Mouse (Mus musculus): ENCODE results near the gene Otulinl.

Gene Otulinl

DNA sequence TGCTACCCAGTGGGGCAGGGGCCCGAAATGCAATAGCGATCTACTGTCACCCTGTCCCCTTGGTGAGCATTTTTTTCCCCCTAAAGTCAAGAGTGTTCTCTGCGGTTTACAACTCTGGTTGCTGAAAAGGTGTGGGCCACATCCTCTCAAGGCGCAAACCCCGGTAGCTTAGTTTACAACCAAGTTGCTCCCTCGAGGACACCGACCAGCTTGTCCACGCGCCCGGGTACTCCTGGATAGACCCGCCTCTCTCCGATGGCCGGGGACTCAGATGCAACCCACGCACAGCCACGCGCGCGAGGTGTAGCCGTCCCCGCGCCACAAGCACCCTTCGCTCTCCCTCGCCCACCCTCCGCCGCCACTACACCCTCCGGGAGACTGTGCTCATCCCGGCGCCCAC, 382 bp downstream of the Otulinl start:
- no peak for DNase-seq (ENCODE audit: low read depth)

DNA sequence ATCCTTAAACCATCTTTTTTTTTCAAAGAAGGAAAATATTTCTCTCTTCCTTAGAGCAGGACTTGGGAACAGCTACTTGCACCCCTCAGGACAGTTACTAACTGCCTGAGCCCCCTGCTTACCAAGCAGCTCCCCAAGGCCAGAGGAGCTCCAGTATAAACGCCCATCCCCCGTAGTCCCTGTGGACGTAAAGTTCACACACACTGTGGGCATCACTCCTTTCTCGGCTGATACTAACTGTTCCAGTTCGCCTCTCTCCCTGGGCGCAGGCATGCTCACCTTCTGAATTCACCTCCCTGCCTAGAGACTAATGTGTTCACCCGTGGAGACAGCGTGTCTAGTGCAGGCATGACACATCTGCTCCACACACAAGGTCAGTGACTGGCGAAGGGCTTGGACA, 2.9 kb downstream of the Otulinl start:
- no peak for DNase-seq (ENCODE audit: low read depth)

DNA sequence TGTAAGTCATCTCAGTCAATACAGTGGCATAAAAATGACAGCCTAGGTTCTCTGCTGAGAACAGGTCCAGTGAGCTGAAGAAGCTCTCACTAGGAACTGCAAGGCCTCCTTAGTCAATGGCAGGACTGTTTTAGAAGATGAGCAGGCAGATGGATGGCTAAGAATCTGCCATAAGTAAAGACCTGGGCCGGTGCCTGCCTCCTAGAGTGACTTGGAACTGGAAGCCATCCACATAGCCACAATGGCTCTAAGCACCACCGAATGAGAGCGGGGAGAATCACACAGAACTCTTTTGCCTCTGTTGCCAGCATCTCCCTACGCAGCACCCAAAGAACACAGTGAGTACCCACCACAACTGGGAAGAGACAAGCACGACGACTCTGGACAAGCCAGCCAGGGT, 3.6 kb downstream of the Otulinl start:
- no peak for DNase-seq (ENCODE audit: low read depth)

DNA sequence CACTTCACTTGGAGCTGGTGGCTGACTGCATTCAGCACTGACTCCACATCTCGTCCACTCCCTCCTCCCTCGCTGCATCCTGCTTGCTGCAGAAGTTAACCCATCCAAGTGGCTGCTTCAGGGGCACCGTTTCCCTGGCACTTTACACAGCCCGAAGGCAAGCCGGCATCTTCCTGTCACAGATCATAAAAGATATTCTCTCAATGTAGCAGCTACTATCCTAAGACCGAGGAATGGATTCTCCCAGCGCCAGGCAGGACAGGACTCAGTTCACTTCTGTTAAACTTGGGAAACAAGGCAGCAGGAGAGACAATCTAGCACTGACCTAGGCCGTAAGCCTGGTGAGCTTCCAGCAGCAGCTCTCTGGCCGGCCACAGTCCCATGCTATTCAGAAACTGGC, 5.2 kb downstream of the Otulinl start:
- DNase-seq (ENCODE audit: low read depth) = no peak

DNA sequence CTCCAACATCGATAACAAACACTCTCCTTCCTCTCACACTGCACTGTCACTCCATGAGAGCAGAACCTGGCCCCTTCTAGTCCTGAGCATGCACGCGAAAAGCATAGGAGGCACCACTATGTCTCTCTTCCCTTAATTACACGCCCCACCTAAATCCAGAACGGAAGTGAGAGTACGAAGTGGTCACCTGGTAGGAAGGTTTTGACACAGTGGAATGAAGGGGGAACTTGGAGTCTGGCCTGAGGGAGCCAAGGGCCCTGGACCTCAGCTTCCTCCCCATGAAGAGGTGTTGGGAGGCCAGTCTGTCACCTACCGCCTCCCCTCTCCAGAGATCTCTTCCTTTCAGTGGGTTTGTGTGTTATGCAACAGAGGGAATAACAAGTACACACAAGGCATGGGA, 6.3 kb downstream of the Otulinl start:
- no peak for DNase-seq (ENCODE audit: low read depth)

DNA sequence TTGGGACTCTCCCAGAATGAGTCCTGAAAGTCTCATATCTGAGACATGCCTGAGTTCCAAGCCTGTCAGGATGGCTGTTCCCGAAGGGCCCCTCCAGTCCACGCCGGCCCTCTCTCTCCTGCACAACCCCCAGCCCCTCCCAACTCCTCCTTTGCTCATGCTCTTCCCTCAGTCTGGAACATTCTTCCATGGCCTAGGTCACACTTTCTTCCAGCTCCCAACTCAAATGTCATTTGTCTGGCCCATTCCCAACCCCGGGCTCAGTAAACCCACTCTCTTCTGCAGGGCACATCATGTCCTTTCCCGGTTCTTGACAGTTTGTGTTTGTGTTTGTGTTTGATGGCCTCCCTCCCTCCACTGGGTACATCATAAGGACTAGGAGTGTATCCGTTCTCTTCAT, 7.3 kb downstream of the Otulinl start:
- DNase-seq (ENCODE audit: low read depth) = no peak

DNA sequence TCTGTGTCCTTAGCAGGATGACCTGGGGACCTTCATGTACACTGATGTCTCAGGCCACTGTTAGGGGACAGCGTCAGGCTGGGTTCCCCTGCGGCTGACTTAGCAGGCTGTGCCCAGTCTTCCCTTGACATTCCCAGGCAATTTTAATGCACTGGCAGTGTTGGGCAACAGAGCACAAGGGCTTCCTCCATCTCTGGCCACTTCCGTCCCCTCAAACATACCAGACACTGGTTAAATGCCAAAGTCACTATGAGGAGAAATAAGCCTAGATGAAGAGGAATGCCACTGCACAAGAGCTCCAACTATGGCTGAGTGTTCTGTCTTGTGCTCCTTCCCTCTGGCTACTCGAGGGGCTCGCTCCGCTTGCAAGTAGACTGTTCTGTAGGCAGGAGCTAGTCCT, 8.2 kb downstream of the Otulinl start:
- no peak for DNase-seq (ENCODE audit: low read depth)

DNA sequence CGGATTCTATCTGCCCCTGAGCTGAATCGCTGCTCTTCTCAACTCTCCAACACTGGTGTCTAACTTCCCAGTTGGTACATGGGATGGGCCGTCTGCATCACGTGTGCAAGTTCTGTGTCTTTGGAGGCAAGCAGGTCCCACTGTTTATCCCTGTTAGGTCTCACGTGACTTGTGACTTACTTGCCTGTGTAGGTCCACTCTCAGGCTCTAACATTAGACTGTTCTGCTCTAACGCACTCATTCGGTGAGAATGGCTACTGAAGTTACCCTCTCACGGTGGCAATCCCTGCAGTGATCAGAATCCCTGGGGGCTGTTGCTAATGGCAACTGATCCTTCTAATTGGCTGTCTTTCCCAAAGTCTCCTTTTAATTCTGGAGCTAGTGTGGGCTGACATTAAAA, 9.1 kb downstream of the Otulinl start:
- DNase-seq (ENCODE audit: low read depth) = no peak

DNA sequence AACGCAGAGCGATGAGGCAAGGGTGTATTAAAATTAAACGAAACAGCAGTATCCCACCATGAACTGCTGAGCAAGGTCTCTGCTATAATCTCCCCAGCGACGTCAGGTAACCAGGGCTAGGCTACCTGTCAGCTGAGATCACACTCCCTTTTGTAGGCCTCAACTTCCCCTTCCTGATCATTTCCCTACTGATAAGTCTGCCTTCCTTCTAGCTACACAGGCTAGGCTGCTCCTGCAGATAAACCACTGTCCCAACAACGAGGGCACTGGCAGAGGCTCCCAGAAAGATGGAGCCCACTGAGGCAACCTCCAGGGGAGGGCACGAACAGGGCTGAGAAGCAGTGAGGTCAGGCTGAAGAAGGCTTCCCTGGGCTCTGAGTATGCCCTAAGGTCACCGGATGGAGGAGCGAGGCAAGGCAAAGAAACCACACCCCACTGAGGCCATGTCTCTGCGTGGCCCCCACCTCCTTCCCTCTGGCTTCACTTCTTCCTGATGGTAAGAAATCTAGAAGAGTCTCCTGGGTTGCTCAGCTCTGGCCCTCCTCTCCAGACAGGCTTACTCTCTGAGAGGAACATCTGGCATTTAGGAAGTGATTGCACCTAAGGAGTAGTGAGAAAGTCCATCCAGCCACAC, 9.7 kb downstream of the Otulinl start:
- no peak for DNase-seq (ENCODE audit: low read depth)

DNA sequence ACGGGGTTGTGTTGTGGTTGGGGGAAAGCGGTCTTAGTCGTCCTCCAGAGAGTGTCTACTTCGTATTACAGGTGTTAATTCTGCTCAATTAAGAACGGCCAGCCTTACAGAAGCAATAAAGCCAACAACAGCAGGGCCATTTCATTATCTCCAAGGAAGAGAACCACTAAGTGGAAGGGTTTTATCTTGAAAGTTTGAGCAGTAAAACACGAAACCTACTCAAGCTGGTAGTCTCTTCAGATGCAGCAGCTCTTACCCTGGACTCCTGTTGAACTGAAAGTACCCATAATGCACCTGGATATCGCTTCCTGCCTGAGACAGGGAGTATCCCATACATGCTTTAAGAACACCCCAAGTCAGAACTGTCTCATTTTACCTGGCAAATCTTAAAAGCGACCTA, 10.7 kb downstream of the Otulinl start:
- no peak for DNase-seq (ENCODE audit: low read depth)

DNA sequence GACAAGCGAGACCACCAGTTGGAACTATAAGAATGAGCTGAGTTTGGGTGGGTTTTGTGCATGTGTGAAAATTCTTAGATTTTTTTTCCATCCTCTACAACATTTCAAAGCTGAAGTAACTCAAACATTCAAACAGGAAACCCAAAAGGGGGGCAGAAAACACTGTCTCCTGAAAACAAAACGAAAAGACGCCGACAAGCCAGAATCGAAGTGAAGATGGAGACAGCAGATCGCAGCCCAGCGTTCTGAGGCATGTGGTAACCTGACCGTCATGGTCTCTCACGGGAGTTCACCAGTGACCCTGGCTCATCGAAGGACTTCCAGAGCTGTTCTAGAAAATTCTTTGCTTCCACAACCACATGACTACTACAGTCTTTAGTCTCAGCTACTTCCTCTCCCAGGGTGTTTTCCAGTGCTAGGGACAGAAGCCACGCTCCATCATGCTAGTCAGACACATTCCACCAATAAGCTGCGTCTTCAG, 11.4 kb downstream of the Otulinl start:
- DNase-seq (ENCODE audit: low read depth) = no peak

DNA sequence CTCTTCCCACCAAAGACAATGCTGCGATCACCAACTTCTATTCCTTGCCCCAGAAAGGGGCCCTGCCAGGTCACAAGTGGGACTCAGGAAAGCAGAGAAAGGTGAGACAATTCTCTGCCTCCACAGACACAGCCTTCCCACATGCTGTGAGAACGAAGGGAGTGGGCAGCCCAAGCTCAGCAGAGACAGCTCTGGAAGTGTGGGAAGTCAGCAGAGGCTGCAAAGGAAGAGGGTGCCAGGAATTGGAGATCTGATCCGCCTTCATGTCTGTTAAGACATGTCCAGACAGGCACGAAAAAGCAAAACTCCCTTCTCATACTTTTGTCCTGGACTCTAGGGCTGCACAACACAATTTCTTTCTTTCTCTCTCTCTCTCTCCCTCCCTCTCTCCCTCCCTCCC, 12.1 kb downstream of the Otulinl start:
- DNase-seq (ENCODE audit: low read depth) = no peak

DNA sequence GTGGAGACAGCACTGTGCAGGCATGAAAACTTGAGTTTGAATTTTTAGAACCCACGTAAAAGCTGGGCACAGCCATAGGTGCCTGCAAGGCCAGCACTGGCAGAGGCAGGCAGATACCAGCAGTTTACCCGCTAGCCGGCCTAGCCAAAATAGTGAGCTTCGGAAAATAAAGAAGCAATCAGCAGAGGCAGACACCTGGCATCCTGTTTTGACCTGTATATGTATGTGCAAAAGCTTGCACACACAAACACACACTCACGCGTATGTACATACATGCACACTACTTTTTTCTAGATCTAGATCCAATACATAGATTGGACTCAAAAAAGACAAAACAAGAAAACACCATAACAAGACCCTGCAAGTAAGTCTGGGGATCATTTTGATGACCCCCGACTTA, 12.8 kb downstream of the Otulinl start:
- no peak for DNase-seq (ENCODE audit: low read depth)

DNA sequence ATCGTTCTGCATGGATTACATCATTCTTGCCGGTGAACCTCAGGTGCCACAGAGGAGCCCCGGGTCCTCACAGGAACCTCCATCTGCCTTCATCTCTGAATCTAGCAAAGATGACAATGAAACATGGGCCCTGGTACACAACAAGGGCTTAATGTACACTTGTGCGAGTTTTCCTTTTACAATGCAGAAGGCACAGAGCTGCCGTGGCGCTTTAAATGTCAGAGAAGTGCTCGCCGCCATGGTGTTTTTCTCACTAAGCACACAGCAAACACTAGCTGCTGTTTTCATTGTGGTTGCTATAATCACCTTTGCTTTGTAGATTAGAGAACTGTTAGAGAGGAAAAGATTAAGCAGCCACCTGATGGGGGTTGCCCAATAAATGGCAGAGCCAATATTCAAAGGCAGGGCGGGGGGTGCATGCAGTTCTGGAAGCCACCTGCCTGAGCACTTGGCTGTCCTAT, 13.3 kb downstream of the Otulinl start:
- DNase-seq (ENCODE audit: low read depth) = no peak

DNA sequence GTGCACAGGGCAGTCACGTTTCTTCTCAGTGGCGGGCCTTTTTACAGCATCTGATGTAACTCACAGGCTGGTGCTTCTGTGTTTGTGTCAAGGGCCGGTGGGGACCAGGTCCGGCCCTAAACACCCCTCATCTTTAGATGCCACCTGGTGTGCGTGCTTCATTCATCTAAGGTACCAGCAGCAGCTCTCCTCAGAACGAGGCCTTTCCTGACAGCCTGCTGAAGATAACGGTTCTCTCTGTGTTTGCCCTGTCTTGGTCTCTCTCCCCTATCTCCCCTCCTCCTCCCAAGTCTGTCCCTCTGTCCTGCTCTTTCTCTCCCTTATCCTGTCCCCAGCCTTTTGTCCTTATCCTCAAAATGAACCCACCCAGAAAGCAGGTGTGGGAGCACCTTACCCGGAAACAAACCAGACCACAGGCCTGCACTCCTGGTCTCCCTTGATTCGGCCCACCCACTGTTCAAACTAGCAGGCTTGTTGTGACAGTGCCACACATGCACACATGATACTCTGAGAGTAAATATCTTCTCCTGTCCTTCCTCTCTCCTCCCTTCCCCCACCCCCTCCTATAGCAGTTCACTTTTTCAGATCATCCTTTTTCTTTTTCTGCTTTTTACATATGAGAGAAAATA, 14.4 kb downstream of the Otulinl start:
- DNase-seq (ENCODE audit: low read depth) = no peak

DNA sequence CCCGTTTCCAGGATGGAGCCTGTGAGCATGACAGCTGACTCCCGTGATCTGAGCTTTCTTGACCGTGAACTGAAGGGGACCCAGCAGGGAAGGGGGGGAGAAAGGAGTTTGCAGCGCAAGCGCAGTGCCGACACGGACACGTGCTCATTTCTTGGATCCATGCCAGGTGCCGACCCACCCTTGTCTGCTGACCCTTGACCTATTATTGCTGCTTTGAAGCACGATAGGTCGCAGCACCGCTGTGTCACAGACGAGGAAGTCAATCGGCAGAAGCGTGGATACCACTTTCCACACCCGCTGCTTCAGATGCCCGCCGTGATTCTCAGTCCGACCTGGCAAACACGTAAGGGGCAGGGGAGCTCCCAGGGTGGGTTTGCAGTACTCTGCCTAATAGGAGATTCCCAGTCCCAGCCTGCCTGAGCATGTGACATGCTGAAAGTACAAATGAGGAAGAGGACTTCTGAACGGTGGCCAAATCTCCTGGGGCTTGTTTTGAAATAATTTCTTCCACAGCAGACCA, 15.9 kb downstream of the Otulinl start:
- DNase-seq (ENCODE audit: low read depth) = no peak

DNA sequence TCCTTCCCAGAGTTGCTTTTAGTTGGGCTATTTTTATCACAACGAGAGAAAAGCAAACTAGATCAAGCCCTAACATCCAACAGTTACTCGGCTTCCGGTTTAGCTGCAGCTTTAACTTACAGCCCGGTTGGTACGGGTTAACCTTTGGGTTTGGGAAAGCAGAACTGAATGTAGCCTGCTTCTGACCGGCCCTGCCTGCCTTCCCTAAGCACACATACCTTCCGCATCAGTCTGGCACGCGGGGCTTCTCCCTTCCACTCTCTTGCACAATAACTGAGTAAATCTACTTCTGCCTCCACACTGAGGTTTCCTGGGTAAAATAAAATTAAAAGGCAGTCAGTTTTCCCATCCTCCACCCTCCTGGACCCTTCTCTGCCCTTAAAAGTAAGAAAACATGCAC, 17.3 kb downstream of the Otulinl start:
- no peak for DNase-seq (ENCODE audit: low read depth)

DNA sequence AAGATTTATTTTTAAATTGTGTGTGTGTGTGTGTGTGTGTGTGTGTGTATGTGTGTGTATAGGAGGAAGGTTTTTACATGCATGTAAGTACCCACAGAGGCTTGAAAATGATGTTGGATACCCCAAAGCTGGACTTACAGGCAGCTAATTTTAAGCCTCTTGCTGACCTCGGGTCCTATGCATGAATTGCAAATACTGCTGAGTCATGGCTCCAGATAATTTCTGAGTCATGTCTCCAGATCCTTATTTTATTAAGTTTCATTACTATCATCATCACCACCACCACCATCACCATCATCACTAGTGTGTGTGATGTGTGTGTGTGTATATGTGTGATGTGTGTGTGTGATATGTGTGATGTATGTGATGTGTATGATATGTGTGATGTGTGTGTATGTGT, 18.7 kb downstream of the Otulinl start:
- no peak for DNase-seq (ENCODE audit: low read depth)

DNA sequence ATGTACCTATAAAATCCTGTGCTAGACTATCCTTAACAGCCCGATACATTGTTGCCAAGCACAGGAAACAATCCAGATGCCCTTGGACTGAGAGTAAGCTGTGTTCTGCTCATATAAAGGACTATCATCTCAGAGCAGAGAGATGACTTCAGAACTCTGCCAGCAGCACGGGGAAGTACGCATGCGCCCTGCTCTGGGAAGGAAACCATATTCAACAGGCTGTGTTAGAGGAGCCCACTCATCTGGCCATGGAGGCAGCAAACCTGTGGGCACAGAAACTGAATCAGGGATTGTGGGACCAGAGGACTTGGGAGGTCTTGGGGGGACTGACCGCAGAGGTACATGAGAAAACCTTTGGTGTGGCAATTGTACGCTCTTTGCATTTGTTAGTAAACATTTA, 19.7 kb downstream of the Otulinl start:
- DNase-seq (ENCODE audit: low read depth) = no peak

DNA sequence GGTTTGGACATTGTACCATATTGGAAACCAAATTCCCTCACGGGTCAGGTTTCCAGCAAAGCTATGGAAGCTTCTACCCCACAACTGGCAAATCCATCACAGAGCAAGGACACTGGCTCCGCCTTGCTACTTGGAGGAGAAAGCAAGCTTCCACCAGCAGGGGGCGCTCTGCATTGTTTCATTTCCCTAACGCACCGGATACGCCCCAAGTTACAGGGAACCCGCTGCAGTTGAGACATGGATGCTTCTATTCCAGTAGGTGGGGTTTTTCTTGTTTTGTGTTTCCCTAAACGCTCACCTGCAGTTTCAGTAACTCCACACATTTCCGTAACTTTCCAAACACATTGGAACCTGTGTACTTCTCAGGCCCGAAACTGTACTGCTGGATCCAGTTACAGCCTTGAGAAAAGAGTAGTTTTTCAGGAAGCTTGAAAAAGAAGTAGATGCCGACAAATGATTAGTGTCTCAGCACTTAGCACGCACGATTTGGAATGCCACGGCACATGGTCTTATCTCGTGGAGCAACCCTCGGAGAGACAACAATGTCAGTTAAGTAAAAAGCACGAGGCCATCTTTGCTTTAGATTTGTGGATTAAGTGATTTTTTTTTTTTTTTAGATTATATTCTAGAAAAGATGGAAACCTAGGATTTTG, 21.7 kb downstream of the Otulinl start:
- peak; percentile 61 for DNase-seq (ENCODE audit: low read depth)

DNA sequence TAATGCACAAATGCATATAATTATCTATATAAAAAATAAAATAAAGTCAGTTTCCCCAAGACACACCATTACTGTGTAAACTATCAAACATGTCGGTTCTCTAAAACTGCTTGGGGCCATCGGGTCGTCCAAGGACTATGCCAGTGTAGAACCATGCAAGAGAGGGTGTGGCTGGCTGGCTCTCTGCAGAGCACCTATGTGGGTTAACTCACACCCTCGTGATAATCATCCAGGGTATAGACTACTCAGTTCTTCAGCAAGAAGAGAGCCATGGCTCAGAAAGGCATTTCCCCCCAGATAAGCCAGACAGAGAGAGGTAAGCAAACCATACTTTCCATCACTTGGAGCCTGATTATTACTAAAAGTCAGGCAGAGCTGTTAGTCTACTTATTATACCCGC, 22.2 kb downstream of the Otulinl start:
- DNase-seq (ENCODE audit: low read depth) = no peak

DNA sequence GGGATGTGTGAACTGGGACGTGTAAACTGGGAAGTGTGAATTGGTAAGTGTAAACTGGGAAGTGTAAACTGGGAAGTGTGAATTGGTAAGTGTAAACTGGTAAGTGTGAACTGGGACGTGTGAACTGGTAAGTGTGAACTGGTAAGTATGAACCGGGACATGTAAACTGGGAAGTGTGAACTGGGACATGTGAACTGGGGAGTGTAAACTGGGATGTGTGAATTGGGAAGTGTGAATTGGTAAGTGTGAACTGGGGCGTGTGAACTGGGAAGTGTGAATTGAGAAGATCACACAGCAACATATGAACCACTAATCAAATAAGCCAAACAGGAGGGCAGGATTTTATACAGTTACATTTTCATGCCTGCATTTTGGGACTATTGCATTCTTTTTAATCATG, 23.0 kb downstream of the Otulinl start:
- no peak for DNase-seq (ENCODE audit: low read depth)

DNA sequence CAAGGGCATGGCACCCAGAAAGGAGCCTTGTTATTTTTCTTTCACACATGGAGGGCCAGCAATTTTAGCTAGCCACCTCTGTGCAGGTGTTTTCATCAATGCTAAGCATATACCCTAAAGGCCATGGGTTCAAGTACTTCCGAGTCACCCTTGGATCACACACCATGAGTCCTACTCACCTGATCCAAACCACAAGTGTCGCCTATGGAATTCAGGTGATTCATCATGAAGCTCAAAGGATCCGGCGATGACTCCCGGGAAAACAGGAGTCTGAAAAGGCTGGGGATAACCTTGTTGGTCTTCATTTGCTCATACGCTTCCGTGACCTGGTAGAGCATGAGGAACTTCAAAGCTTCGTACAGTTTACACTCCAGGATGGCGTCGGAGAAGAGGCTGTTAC, 23.5 kb downstream of the Otulinl start:
- no peak for DNase-seq (ENCODE audit: low read depth)

Data from c-Kit-positive CD71-positive TER-119-negative erythroid progenitor cells, embryonic 14.5 days (primary cell).